Mouse (Mus musculus): ENCODE results near the gene Wfdc1.

Gene Wfdc1

GRCm38 (mm10) chr8:119732072-119732471 lies 65.9 kb downstream of the Wfdc1 start:
- in situ Hi-C loops (cut with MboI, MseI): no loop called here

DNA sequence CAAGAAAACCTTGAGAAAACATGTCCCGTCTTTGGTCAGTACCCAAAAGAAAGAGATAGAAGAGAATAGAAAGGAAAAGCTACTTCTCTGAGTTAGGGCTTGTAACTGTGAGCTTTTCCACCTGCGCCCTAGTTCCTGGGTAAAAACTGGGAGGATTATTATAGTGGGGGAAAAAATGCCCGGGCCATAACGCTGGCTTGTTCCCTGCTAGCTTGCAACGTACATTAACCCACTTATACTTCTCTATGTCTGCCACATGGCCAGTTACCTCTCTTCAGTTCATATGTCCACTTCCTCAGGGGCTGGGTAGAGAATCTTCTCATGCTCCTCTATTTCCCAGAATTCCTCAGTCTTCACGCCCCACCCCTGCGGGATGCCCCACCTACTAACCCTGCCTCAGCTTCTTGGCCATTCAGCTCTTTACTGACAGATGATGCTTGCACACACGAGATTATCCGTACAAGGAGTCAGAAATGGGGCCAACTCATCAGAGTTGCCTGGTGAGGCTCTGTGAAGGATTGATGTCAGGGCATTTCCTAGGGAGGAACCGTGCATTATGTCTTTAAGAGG lies 70.3 kb downstream of the Wfdc1 start:
- in situ Hi-C loops (cut with MboI, MseI): no loop called here

- in situ Hi-C loops (cut with MboI, MseI): no loop called here
Observed at GRCm38 (mm10) chr8:119737093-119737900, 71.1 kb downstream of the Wfdc1 start.
